Mouse (Mus musculus) lung, postnatal 10 days (tissue): ENCODE data around the gene Gfm2.
"Not testable (repeated sequence)": the region's sequence is repeated elsewhere in the genome, so short reads cannot be mapped to it uniquely, and the experiment has no call there.

Source experiments
- DNase-seq: peaks from one replicate; pipeline ENCODE4 v3.0.0; 2021

The Gfm2 gene

DNA sequence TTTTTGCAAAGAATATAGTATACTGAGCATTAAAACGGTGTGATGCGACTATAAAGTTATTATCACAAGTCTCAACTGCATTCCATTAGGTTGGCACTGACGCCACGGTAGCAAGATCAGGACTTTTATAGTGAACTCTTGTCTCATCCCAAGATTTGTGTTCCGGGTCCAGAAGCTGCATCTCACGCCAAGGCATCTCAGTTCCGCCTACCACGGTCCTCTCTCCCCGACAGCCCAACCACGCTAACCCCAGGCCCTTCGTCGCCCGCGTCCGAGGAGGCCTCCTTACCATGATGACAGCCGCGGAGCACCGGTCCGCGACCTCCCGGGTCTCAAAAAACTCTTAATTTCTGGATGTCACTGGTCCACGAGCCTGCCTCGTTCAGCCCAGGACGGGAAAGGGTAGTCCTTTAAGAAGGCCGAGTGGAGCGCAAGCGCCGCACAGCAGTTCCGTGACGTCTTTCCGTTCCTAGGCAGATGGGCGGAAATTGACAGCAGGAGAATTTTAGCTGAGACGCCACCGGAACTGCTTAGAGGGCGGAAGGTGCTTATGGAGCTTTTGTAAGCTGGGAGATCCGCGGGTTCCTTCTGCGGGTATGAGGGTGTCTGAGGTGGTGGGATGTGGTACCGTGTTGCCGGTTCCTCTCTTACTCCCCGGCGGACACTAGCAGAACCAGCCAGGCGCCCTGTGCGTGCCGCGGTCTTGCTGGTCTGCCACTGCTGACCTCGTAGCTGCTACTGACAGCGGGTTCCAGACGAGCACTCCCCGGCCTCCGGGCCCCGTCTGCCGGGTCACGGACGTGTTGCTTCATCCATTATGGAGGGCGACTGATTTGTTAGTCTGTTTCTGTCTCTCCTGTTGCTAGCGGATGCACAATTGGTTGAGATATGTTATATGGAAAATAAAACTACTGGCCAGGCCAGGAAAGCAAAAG is at the start of gene Gfm2, which contains the start of gene Nsa2:
Gene Gfm2, plus strand, starts transcription at position 472 of the 935 bp plus-strand sequence.
Gene Nsa2, minus strand, starts transcription at position 472 of the 935 bp plus-strand sequence.
- DNase-seq = peak; percentile 93

DNA sequence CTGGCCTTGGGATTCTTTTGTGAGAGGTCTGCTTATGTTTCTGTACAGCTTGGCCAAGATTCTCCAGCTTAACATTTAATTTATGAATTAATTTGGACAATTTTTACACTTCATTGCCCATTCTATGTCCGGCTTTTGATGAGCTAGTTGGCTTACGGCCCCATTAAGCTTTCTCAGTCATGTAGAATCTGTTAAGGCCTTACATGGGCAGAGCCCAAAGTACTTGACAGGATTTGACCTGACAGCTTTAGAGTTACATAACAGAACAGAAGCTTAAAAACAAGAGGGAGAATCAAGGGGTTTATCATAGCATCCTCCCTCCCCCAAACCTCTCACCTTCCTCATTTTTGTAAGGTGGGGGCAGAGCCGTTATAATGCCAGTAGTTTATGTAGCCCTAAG is 49.6 kb upstream of the Gfm2 start:
- DNase-seq = no peak

DNA sequence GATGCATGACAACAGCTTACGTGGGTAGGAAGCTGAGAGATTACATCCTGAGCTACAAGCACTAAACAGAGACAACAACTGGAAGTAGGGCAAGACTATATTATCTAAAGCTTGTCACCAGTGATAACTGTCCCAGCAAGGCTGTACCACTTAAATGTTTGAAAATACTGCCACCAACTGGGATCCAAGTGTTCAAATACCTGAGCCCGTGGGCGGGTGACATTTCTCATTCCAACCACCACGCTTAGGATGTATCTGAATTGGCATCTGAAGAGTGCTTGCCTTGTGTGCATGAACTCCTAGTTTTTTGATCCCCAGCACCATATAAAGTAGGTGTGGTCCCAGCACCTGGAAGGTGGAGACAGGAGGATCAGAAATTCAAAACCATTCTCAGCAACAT is 42.0 kb upstream of the Gfm2 start:
- DNase-seq = no peak

DNA sequence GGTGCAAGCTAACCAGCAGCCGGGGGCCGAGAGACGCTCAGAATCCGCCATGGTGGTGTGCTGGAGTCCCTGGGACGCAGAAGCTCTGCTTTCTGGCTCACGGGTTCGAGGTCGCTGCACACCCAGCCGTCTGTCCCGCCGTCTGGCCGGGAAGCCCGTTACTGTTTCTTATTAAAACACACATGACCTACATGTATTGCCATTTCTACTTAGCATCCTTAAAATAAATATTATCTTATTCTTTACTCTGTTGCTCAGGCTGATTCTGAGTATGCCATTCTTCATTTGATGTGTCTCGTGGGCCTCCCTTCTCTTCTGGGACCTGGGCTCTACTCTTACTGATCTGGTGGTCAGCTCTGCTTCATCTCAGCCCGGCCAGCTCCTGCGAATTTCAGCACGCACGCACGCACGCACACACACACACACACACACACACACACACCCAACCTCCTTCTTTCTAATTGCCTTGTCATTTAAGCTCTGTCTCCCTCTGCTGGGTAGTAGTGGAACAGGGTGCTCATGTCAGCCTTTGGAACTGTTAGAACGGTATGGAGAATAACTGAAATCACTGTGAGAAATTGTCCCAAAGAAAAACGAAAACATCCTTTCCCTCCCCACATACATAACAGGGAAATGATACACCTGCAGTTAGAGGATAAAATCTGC is 38.4 kb upstream of the Gfm2 start, which contains the start of gene Gm6169:
Gene Gm6169, minus strand, starts transcription at position 51 of the 666 bp plus-strand sequence.
- DNase-seq = peak; percentile 70

DNA sequence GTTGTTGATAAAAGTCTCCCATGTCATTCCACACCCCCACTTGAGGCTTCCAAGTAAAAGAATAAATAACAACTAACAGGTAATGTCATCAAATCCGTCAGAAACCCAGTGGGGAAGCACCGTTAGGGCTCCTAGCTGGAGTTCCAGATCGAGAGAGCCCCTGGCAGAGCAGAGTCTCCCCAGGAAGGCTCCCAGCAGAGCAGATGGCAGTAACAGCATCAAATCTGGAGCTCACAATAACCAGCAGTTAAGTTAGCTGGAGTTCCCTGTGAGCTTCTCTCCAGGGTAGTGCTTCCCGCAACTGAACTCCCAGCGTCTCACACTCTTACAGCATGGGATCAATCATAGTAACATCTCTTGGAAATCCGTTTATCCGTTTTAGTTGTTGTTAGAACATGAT is 32.7 kb upstream of the Gfm2 start:
- no peak for DNase-seq

DNA sequence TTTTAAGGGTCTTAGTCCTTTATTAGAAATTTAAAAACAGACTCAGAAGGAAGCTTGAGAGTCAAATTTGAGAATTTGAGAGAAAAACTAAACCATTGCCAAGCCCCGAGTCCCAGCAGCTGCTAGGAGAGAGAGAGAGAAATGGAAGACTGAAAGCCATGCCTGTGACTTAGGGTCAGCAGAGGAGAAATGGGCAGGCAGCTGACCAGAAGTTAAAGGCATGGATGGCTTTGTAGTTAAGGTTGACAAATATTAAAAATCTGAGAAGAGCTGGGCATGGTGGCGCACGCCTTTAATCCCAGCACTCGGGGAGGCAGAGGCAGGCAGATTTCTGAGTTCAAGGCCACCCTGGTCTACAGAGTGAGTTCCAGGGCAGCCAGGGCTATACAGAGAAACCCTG is 30.0 kb upstream of the Gfm2 start:
- not testable (repeated sequence) for DNase-seq

DNA sequence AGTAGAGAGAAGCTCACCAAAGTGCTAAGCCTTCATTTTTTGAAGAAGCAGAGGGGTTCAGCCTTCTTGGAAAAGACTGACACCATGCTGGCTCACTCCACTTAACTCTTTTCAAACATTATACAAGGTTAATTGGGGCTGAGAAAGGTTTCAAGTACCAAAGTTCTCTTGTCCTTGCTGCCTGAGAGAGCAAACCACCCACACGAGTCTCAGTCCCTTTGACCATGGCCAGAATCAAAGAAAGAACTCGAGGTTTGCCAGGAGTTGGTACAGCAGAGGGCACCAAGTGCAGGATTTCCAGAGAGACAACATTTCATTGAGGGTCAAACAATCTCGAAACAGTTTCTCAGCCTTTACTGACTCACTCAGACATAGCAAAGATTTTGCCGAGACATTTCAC is 28.7 kb upstream of the Gfm2 start:
- DNase-seq = no peak

DNA sequence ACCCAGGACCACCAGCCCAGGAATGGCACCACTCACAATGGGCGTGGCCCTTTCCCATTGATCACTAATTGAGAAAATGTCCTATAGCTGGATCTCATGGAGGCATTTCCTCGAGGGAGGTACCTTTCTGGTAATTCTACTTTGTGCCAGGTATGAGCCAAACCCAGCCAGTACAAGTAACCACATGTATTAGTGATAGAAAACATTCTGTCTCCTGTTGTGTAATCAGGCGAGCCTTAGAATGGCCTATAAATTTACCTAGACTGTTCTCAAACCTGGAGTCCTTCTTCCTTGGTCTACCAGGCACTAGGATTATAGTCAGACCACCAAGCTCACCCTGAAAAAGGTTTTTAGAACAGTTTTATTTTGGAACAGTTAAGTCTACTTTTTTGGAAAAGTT is 16.4 kb upstream of the Gfm2 start:
- no peak for DNase-seq

DNA sequence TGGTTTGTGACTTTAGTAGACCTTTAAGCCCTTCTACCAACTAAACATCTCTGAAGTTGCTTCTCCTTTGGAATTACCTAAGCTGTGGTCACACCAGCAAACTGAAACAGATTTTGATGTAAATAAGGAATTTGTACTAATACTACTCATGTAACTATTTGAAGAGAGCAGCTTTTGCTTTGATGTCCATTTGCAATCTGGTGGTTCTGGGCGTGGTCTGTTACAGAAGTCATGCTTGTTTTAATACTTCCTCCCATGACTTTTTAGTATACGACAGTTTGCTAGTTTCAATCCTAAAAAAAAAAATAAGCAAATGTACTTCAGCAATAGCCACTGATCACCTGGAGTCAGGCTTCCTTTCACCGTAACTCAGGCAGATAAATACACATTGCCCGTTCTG is 8.1 kb upstream of the Gfm2 start:
- not testable (repeated sequence) for DNase-seq

DNA sequence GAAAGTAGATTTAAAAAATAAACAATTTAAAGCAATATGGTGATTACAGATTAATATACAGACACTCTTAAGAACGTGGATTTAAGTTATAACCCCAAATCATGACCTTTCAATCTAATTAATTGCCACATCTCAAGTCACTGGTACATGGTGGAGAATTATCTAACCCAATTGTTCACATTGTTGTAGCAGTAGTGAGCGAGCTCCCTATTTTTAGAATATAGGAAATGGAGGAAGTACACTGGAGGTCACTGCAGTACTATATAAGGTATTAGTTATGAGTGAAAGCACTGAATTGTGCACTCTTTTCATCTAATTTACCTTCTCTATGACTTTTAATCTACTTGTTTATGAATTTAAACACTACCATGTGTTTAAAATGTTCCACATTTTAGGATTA is 7.3 kb upstream of the Gfm2 start:
- DNase-seq = not testable (repeated sequence)

DNA sequence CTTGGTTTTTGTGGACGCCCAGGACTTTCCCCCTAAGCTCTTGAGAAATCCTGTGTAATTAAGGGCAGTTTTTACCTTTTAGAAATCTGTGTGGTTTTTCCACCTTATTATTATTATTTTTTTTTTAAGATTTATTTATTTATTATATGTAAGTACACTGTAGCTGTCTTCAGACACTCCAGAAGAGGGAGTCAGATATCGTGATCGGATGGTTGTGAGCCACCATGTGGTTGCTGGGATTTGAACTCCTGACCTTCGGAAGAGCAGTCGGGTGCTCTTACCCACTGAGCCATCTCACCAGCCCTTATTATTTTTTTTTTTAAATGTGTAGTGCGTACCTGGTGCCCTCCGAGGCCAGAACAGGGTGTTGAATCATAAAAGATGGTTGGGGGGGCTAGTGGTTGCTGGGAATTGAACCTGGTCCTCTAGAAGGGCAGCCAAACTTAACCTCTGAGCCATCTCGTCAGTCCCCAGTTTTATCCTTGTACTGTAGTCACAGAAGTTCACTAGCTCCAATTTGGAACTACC is 731 bp downstream of the Gfm2 start:
- DNase-seq = not testable (repeated sequence)

DNA sequence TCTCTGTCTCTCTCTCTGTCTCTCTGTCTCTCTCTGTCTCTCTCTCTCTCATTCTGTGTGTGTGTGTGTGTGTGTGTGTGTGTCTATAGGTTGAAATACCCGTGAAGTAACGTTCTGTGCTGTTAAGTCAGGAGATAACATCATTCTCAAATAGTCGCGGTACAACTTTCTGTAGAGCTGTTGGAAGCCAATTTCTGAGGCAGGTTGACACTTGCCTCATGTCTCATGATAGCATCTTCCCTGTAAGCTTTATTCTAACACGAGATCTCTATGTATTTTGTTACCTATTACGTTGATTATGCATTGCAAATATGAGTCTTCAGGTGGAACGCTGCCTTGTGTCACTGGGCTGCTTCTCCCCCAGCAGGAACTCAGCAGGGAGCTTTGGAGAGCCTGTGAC is 4.6 kb downstream of the Gfm2 start:
- DNase-seq = no peak

DNA sequence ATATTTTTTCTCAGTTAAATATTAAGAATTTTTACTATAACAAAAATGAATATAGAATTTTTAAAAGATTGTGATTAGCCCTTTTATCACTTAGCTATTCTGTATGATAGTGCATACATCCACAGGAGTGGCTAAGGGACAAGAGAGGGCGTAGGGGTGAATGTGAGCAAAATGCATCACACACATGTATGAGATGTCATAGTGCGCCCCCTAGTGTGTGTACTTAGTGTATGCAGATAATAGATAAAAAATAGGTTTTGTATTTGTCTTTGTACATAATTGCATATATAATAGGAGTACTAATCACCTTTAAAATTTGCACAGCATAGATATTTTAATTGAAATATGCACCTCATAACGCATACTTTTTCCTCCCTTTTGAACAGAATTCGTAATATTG is 8.1 kb downstream of the Gfm2 start:
- DNase-seq = peak; percentile 51

DNA sequence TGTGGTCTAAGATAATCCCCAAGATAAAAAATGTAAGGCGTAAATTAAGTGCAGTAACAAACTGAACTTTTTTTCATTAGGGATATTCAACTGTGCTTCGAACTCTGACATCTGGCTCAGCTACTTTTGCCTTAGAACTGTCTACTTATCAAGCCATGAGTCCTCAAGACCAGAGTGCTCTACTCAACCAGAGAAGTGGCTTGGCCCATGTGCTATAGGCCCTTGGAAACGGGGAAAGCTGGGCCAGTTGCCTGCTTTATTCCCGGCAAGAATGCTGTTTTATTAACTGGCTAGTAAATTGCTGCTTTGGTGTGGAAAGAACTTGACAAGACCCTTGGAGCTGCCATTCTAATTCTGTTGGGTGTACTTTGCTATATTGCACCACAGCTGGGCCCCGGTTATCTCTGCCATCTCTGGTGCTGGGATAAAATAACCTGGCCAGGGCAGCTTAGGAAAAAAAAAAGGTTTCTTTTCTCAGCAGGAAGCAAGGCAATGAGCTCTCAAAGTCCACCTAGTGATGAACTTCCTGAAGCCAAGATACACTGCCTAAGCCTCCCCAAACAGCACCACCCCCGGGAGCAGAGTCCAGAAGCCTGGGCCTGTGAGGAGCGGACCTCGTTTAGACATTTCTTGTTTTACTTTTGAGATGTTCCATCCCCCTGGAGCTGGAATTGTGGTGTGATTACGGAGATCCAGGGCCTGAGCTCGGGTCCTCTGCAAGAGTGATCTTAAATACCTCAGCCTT is 38.0 kb downstream of the Gfm2 start:
- DNase-seq = peak; percentile 16

DNA sequence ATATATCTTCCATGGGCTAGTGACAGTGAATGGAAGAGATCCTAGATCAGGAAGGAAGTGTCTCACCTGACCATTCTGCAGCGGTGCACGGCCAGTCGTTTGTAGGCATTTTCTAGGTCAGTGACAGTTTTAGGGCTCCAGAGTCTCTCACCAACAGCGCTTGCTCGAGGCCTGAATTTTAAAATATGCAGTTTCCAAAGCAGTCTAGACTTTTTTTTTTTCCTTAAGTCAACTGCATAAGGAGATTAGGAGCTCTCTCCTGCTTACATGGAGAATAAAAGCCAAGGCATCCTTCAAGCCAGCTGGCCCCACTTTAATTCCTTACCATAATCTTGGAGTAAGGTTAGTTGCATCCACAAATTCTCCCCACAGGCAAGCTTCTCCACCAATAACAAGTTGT is 39.0 kb downstream of the Gfm2 start:
- no peak for DNase-seq

DNA sequence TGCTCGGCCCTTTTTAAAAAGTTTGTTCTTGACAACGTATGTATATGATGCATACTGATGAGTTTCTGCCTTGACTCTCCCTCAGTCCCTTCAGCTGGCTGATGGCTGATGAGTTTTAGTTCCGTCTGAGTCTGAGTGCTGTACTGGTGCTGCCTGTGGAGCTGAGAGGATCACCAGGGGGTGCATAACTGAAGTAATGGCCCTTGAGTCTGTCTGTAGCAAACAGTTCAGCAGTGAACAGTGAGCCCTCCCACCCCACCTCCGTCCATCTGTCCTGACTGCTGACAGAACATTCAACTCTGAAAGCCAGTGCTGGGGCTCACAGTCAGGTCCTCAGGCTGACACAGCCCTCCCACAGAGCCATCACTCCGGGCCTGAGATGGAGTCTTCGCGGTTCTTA is 41.2 kb downstream of the Gfm2 start:
- DNase-seq = no peak

DNA sequence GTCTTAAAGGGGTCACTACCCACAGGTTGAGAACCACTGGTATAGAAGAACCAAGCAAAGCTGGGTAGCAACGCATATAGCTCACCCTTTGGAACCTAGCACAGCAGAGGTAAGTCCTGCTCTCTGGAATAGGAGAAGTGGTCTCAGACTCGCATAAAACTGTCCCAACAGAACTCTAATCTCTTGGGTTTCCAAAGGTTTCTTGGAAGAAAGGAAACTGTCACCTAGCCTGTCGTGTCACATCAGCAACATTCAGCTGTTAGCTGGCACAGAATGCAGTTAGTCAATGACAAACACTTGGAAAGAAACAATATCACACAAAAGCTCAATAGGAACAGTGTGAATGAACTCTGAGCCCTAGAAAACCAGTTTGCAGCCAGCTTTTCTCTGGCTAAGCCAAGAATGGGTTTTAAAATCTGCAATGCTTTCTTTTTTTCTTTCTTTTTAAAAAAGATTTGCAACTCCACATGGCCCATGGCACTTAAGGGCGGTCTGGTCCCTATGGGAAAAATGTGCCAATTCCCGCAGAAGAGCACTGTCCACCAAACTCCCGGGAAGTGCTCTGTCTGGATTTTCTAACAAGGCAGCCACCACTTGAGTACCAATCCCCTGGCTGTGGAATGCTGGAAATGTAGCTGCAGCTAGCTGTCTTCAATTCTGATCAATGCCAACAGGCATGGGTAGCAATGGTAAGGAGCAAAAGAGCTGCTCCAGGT is 42.5 kb downstream of the Gfm2 start:
- no peak for DNase-seq

DNA sequence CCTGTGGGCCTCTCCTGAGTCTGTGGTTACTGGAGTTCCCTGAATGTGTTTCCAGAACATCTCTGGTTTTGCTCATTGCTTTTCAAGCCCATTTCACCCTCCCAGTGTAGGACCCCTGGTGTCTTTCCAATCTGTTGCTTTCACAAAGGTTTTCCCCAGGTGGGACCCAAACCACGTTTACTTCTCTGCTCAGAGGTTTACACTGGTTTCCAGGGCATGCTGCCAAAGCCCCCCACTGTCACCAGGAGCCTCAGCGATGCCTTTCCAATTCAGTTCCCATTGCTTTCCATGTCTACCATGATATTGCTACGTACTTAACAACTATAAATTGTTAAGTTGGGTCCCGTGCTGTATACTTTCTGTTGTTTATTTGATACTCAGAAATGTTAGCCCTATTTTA is 45.1 kb downstream of the Gfm2 start:
- DNase-seq = no peak

DNA sequence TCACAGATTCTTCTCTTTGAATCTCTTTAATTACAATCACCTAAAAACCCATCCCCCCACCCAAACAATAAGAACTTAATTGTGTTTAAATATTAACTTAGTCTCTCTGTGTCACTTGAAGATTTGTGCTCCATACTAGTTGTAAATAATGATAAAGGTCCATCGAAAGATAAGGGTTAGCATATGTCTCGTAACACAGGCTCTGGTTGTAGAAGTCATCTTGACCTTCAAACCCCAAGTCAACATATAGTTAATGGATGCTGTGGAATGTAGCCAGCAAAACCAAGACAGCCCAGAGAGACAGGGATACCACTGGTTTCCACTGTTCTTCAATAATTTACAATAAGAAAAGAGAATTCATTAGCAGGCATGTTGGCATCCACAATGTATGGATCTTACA is 46.4 kb downstream of the Gfm2 start:
- no peak for DNase-seq

DNA sequence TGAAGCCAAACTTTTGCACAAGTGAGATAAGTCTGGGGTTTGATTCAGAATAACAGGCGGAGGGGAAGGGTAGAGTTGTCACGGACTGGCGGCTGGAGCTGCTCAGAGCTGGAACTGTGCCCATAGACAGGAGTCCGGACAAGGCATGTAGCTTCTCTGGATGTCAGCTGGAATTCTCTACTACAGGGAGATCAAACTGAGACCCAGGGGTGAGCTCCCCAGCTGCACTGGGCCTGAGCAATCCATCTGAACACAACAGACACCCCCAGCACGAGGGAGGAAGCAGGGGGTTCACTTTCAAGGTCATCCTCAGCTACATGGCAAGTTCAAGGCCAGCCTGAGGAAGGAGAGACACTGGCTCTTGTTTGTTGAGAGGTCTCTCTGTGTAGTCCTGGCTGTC is 46.9 kb downstream of the Gfm2 start:
- DNase-seq = no peak

DNA sequence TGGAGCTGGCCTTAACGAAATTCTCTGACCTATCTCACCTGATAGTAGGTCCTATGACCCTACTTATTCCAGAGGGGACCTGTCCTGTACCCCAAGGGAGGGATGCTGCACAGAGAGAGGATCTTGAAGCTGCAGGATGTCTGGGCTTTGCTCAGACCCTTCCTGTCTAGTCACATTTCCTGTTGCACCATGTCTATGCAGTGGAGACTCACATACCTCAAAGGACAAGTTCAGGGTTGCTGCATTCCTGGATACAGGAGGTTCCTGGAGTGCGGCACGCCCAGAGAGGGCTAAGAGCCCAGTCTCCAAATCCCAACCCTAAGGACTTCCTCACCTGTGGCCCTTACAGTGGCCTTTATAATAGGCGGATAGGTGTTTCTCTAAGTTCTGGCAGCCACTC is 48.6 kb downstream of the Gfm2 start:
- DNase-seq = no peak

DNA sequence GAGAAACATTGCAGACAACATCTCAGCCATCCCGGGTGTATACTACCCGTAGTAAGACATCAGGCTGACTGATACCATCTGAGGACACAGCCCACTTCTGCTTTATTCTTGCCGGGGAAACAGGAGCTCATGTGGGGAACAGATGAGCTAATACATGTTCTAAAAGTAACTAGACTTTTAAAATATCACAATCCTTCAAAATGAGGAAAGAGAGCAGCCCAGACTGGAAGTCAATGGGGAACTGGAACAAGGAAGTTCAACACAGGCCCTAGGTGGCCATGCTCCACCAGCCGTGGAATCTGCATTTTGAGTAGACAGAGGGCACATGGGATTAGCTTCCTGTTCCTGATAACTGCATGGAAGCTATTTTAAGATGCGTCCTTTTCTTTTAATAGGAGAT is 50.0 kb downstream of the Gfm2 start:
- no peak for DNase-seq

DNA sequence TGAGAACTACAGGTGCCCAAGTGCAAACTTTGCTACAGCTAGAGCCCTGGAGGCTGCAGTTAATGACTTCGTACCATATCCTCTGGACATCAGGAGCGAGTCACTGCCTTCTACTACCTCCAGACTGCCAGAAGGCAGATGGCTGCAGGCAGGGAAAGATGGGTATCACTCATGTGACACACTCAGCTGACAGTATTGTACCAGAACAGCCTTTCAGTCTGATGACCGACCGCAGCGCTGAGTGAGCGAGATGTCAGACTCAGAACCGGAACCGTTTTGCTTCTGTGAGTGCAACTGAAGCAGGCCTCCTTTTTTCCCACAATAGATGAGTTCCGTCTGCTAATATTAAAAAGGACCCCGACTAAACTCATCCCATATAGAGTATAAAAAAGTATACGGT is 54.9 kb downstream of the Gfm2 start:
- no peak for DNase-seq
